Mouse (Mus musculus): ENCODE data around the gene Pde4a.

Pde4a gene

DNA sequence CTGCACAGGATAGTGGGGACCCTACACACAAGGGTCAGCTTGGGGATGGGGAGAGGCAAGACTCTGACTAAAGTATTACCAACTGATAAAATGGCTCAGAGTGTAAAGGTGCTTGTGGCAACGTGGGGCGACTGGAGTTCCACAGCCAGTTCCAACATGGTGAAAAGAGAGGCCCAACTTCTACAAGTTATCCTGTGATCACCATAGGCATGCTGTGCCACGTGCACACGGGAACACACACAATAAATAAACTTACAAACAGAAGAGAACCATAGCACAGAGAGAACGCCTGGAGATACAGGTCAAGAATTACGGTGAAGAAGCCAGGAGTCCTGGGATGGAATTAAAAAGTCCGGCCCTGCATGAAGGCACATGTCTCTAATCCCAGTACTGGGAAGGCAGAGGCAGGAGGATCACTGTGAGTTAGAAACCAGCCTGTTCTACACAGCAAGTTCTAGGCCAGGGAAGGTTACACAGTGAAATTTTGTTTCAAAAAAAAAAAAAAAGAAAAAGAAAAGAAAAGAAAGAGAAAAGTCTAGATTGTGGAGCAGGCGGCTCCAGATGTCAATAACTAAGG is 16.3 kb upstream of the Pde4a start:
- no peak for DNase-seq

DNA sequence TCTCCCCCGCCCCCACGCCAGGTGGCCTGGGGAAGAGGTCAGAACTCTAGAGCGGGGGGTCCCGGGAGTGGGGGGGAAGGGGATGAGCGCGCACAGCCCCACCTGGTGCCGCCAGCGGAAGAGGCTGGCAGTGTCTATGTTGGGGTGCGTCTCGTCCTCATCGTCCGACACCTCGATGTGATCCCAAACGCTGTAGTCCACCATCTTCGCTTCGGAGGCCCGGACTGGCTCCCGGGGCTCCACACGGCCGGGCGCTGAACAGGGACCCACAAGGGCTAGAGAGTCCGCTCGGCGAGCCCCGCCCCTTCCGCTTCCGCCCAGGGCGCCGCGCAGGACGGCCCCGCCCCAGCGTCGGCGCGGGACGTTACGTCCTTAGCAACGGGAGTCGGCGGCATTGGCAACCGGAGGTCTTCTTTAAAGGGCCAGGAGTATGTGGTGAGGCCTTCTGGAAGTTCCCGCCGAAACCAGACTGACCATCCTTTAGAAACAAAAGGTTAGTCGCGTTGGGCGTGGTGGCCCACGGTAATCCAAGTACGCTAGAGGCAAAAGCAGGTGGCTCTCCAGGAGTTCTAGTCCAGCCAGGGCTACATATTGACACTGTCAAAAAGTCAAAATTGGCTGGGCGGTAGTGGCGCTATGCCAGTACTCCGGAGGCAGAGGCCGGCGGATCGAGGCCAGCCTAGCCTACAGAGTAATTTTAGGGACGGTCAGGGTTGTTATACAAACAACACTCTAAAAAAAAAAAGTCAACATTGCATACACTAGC is 15.7 kb upstream of the Pde4a start, which contains the start of gene Cdc37:
Cdc37 (minus strand) TSS at position 329 of the 766 bp plus-strand sequence.
- peak; percentile 92 for DNase-seq

DNA sequence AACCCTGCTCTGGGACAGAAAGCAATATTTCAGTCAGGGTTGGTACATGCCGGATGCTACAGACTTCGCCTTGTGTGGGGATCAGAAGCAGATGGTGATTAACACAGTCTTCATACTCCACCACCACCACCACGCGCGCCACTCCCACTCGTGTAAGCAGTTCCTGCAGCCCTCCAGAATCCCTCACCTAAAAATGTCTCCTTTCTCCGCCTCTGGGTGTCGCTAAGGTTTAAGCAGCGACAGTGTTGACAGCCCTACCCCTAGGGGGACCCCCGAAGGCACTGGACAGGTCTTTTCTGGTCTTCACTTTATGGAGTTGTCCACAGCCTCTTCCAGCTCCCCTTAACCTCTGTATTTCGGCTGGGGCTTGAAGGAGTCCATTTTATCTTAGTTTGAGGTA is 12.8 kb upstream of the Pde4a start:
- DNase-seq = peak; percentile 71

DNA sequence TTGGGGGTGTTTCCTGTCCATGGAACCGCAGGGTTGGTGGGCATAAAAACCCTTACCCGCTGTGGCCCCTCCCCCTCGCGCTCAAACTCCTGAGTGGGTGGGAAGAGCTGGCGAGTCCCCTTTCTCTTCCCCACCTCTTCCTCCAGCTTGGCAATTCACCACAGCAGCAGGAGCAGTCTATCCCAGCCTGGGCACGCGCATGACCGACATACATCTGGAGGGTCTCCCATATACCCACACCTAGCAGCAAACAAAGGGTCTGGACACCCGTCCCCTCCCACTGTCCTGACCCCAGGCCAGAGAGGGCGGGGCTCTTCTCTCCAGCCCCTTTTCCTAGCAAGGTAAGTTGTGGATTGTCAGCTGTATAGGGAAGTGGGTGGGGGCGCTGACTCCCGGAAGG is 12.2 kb upstream of the Pde4a start:
- DNase-seq = no peak

DNA sequence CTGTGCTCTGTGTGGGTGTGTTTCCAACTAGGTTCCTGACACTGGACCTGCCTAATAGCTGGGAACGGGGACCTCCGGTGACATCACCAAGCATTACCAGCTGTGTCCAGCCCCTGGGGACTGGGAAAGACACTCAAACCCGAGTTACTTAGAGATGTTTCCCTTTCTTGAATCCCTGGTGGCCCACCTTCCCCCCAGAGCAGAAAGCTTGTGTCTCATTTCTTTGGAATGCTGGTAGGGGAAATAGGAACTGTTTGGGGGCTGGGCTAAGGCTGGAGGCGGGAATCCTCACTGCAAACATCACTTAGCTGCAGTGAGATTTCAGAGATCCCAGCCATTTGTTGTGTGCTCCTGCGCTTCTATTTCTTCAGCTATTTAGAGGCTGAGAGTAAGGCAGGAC is 11.7 kb upstream of the Pde4a start:
- no peak for DNase-seq

DNA sequence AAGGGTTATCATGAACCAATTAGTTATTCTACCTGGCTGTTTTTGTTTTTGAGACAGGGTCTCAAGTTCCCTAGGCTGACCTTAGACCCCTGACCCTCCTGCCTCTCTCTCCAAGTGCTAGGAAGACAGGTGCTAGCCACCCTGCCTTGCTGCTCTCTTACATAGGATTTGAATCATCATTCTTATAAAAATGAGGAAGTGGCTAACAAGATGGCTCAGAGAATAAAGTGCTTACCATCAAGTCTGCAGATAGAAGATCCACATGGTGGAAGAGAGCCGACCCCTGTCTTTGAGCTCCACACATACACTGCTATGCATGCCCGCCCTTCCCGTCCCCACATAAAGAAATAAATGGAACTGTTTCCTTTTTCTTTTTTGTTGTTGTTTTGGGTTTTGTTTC is 10.7 kb upstream of the Pde4a start:
- DNase-seq = no peak

DNA sequence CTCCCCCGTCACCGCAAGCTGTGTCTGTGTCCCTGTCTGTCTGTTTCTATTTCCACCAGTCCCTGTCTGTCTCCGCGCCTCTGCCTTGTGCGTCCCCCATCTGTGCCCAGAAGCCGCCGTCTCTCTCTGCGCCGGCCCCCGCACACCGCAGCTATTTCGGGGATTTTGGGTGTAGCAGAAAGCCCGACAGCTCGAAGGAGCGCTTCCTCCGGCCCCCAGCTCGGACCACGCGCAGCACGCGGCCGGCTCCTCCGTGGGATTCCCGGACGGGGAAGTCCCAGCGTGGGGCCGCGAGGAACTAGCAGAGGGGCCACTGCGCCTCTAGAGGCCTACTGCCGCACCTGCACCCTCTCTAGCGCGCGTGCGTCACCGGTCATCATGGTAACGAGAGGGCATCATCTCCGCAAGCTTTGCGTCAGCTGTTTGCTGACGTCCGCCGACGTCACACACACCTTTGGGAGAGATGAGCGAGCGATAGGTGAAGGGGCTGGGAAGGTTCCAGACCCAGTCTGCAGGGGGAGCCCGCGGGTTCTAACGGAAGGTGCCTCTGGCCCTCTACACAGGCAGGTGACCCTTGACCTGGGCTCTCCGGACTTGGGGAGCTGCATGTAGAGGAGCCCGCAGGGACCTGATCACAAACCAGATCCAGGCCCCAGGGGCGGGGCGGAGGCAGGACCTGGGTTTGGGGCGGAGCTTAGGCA is 4.2 kb upstream of the Pde4a start:
- peak; percentile 95 for DNase-seq

DNA sequence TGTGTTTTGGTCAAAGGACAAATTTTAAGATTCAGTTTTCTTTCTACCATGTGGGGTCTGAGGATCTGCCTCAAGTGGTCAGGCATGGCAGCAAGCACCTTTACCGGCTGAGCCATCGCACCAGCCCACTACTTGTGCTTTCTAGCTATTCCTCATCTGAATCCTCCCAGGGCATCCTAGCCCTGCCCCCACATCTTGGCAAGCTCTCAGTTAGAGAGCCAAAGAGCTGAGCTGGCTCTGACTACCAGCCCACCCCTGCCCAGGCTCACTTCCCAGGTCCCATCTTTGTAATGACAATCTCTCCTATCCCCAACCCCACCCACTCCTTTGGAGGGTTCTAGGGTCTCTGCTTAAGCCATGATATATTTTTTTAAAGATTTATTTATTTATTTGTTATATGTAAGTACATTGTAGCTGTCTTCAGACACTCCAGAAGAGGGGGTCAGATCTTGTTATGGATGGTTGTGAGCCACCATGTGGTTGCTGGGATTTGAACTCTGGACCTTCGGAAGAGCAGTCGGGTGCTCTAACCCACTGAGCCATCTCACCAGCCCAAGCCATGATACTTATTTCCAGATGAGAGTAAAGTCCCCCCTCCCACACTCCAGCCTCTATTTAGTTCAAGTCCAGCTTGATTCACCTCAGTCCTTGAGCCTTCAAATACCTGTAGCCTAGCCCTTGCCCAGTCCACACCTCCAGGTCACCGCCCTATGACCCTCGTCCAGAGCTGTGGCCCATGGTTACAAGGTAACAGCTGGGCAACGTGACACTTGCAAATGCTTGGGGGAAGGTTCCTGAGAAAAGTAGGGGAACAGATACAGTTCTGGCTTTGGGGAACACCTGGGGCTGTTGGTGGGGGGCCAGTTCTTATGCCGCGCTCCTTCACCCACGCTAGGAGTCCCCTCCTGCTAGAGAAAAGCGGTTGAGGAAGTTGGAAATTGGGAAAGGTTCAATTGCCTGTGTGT is 2.1 kb upstream of the Pde4a start:
- DNase-seq = peak; percentile 62

DNA sequence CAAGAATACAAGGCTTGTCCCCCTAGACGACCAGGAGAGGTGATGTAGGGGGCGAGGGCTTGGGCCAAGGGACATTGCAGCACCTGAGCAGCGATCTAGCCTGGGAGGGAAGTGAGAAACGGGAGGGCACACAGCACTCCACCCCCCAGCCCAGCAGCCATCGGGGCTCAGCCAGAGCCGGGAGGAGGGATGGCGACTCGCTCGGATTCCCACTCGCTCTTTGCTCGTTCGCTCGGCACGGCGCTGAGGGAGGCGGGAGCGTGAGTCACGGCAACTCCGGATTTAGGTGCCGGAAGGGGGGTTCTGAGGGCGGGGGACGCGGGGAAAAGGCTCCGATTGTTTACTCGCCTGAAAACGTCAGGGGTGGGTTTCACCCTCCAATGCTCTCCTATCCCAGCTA is 1.4 kb upstream of the Pde4a start:
- DNase-seq = peak; percentile 79

DNA sequence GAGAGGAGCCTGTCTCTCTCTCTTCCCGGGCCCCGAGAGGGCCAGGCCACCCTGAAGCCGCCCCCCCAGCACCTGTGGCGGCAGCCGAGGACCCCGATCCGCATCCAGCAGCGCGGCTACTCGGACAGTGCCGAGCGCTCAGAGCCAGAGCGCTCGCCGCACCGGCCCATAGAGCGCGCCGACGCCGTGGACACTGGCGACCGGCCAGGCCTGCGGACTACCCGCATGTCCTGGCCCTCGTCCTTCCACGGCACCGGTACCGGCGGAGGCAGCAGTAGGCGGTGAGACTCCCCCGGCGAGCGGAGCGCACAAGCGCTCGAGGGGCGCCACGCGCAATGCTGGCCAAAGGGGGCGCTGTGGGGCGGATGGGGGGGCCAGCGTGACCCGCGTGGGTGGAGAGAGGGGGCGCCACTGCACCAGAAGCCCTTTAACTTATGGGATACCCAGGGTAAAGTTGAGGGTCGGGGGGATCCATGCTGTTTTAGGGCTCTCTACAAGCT is 488 bp downstream of the Pde4a start:
- peak; percentile 72 for DNase-seq

DNA sequence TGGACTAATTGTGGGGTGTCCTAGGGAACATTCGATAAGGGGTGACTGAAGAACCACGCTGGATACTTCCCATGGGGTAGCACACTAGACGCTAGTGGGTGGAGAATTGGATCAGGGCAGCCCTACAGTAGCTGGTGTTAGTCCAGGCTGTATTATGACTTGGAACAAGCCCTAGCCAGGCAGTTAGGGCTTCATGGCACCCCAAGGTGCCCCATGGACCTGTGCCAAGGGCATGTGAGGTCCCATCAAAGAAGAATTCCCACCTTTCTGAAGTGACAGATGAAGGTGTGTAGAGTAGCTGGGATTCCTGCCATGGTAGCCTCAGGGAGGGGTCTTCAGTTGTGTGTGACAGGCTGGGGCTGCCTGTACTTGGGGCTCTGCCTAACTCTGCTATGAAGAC is 1.0 kb downstream of the Pde4a start:
- no peak for DNase-seq

DNA sequence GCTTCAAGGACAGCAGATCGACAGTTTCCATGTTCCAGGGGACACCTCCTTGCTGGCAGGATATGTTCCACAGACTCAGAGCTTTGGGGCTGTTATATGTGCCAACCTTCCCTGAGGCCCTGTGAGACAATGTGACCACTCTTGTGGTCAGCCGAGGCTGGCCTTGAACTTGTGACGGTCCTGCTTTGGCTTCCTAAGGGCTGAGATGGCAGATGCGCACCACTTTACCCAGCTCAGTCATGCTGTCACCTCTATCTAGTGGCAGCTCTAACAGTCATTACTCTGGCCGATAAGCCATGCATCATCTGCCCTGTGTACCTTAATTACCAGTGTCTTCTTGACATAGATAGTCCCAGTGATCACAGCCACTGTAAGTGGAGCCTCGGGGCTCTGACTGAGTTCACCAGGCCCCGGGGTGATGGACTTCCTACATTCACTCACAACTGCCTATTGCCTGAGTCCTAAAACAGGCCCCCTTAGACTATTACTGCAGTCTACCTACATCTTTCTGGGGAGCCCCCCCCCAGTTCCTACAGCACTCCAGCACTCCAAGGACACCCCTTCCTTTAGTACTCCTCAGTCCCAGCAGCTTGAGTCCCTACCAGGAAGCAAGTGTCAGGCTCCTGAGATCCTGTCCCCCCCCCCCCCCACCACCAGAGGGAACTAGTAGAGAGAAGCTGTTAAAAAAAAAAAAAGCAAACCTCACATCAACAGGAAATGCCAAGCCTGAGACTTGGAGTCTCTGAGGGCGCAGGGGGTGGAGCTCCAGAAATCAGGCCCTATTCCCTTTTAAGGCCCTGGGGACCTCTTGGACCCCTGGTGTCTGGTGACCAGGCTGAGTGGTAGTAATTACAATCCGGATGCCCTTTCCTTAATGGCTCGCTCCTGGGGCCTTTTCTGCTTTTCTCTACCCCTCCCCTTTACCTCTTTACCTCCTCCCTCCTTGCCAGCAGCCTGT is 1.9 kb downstream of the Pde4a start:
- no peak for DNase-seq

DNA sequence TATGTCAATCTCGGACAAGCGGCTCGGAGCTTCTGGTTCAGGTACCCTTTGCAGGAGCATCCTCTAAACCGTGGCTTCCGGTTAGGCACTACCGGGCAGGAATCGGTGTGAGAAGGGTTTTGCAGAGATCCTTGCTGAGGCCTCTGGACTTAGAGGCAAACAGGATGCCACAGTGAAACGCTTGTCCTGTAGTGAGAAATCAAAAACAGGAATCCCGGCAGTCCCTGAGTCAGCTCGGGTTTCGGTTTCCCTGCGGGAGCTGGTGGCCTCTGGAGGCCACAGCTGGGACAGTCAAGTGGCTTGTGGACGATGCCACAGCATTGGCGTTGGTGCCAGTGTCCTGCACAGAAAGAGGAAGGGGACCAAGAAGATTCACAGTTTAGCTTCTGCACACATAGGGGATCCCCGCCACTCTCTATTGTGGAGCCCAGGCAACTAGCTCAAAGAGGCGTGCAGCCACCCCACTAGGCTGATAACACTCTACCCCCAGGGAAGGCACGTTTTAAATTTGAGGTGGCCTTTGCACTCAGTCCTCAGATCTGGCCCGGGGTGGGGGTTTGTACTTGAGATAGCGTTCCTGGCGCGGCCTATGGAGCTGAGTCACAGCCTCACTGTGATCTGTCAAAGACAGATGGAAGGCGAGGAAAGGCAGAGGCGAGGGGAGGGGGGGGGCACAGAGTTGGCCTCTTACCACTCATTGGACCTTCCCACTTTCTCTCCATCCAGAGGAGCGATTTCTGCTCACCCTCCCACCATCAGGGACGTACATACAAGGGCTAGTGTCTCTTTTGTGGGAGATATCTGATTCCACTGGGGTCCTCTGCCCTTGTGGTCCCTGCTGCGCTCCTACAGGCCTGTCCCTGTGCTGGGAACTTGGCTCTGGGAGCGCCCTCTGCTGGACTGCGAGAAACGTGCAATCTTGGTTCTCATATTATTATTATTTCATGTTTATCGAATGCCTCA is 2.9 kb downstream of the Pde4a start:
- DNase-seq = peak; percentile 72

DNA sequence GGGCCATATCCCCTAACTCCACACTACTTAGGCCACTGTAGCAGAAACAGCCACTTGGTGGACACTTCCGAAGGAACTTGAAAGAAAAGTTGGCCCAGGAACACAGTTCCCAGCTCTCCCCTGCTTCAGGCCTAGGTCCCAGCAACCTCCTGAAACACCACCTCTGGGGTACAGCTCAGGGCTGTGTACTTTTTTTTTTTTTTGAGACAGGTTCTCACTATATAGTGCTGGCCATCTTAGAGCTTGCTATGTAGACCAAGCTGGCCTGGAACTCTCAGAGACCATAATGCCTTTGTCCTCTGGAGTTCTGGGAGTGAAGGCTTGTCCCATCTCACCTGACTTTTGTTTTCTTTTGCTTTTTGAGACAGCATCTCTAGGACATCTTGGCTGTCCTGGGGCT is 3.6 kb downstream of the Pde4a start:
- DNase-seq = no peak

DNA sequence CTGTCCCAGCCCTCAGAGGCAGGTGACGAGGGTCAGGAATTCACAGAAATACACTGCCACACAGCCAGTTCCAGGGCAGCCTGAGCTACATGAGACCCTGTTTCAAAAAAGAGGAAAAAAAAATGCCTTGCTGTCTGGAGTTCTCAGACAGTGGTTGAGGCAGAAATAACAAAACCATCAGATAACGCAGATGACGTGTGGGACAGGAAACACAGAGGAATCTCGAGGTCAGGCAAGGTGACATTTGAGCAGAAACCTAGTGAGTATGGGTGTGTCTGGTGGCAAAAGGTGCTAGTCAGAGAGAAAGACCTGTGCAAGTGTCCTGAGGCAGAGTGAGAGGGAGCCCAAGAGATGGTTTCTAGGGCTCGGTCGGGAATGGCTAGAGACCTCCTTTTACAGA is 6.8 kb downstream of the Pde4a start:
- DNase-seq = no peak

DNA sequence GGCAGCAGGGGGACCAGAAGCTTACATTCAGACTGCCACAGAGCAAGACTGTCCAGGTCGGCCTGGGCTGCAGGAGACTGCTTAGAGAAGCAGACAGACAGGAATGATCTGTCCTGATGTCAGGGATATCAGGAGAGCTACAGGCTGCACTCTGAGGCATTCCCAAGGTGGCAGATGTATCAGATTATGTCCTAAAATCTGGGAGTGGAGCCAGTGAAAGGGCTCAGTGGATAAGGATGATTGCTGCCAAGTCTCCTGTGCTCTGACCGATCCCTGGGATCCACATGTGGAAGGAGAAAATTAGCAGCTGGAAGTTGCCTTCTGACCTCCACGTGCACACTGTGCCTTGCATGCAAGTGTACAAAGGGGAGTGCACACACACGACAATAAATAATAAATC is 14.9 kb downstream of the Pde4a start:
- no peak for DNase-seq

DNA sequence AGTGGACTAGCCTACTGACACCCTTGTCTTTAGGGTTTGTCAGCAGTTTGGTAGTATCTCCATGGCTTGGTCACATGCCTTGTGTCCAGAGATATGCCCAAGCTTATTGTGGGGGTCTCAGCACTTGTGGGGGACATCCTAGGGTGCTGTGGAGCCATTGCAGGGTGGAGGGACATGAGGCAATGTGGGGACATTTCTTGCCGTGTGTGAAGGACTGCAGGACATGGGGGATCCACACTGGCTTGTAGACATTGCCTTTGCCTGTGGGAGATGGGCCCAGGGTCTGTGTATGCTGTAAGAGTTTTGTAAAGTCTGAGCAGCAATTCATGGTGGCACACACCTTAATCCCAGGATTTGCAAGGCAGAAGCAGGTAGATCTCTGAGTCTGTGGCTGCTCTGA is 15.3 kb downstream of the Pde4a start:
- no peak for DNase-seq

DNA sequence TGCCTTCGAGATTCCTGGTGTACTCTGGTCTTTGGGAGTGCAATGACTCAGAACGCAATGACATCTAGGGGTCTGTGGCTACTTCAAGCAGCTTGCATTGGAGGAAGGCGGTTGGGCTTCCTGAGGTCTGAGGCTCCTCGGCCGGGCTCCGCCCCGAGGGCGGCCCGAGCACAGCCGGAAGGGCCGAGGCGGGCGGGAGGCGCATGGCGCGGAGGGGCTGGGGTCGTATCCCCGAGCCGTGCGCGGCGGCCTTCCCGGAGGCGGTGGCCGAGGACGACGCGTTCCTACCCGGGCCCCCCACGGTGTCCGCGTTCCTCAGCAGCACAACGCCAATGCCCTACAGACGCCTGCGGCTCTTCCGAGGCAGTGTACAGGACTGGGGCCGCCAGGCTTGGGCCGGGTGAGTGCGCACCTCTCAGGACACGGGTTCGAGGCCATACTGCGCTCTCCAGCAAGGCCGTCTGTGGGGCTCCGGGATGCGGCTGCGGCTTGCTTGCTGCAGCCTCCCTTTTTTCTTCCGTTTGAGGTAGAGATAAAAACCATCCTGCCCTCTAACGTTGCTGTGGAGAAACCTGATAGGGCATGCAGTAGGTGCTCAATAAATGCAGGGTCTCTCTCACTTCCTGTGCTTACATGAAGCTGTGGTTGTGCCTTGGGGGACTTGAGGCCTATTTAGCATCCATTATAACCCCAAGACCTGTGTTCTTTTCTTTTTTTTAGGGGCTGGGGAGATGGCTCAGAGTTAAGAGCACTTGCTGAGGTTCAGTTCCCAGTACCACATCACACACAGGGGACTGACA is 16.1 kb downstream of the Pde4a start:
- DNase-seq = no peak

DNA sequence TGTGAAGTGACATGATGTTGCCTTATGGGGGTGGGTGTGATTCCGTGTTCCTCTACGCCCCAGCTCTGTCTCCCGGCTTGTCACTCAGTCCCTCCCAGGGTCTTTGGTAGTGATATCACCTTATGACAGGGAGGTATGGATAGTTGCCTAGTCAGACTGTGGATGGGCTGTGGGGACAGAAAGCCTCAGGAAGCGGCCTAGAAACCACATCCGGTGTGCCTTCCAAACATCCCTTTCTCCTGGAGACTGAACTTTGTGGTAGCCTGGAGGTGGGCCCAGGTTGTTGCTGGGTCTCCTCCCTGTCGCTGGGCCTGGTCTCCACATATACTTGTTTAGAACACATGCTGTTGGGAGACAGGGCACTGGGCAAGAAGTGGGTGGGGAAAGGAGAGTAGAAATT is 17.9 kb downstream of the Pde4a start:
- DNase-seq = no peak
